Mouse (Mus musculus) spleen, postnatal 4 days (tissue): ENCODE measurements at regions not wholly inside any gene's neighbourhood (a gene's known extent, or its start where the extent isn't known, plus 50 kb on each side); places are given as distances from the start of the nearest gene placed in this dataset.

Experiments
- DNase-seq, 2 experiments: peaks; one replicate each; pipeline ENCODE4 v3.0.0; 2022; ENCODE audit warnings: low spot score in 2 of 2

GRCm38 (mm10) chr5:74773558-74774429, 71.1 kb upstream of the Lnx1 start:
- no peak for DNase-seq

- DNase-seq, result no peak
Observed at GRCm38 (mm10) chr5:74771121-74771520, 68.4 kb upstream of the Lnx1 start.

GRCm38 (mm10) chr5:74769023-74769422, 66.3 kb upstream of the Lnx1 start:
- no peak for DNase-seq

- DNase-seq, result no peak
Observed at GRCm38 (mm10) chr5:74767993-74768392, 65.3 kb upstream of the Lnx1 start.

GRCm38 (mm10) chr5:74766211-74766610, 63.5 kb upstream of the Lnx1 start:
- DNase-seq, result no peak

GRCm38 (mm10) chr5:74765061-74765767, 62.5 kb upstream of the Lnx1 start:
- no peak for DNase-seq

- DNase-seq, result no peak
Observed at GRCm38 (mm10) chr5:74757557-74757956, 54.8 kb upstream of the Lnx1 start.

GRCm38 (mm10) chr5:74752961-74753360, 50.2 kb upstream of the Lnx1 start:
- DNase-seq, result no peak
